Mouse (Mus musculus): ENCODE measurements around the gene BC049352.

- no peak for TF ChIP-seq CTCF (IDR thresholded peaks at IDR 0.05; ENCODE audit: low read depth)
- no peak for TF ChIP-seq EP300 (IDR thresholded peaks at IDR 0.05; ENCODE audit: low read depth)
Observed at GRCm38 (mm10) chr9:45267099-45267498, 85.3 kb downstream of the BC049352 start.
